Mouse (Mus musculus) MEL (cell line): ENCODE data around the gene Mob3a. TPM values are rescaled to one million over a fixed set of nuclear protein-coding genes. Genes with fewer than 3 reads are reported as not detected.

Experiments
- DNase-seq: peaks from one replicate; pipeline ENCODE4 v3.0.0; 2011; ENCODE audit warnings: low read depth, low spot score
- H3K27ac ChIP-seq: 2 replicates; pipeline ENCODE4 v1.5.1; 2012; ENCODE audit warnings: low read depth, mild to moderate bottlenecking, control low read depth, low read length, moderate library complexity; ENCODE audit not compliant: control insufficient read depth
- H3K27me3 ChIP-seq, 2 experiments: fragments of 150-350 bp in 1 of 2; sonication (generic) in 1 of 2; 2 replicates each; pipeline ENCODE4 v1.6.1; 2012; ENCODE audit warnings: low read length in 2 of 2, mild to moderate bottlenecking in 2 of 2, improper control_type of control experiment in 1 of 2, moderate library complexity in 1 of 2; ENCODE audit not compliant: insufficient read depth in 2 of 2, control insufficient read depth in 1 of 2
- H3K36me3 ChIP-seq, 2 experiments: 2 replicates each; pipeline ENCODE4 v1.6.1; 2012 to 2014; ENCODE audit warnings: low read length in 2 of 2, improper control_type of control experiment in 1 of 2, inconsistent platforms in 1 of 2, mild to moderate bottlenecking in 1 of 2; ENCODE audit not compliant: insufficient read depth in 2 of 2, control insufficient read depth in 1 of 2
- H3K4me1 ChIP-seq, 2 experiments: fragments of 150-350 bp in 1 of 2; sonication (generic) in 1 of 2; 2 replicates each; pipeline ENCODE4 v1.6.1; 2012; ENCODE audit warnings: low read length in 2 of 2, improper control_type of control experiment in 1 of 2, mild to moderate bottlenecking in 1 of 2; ENCODE audit not compliant: insufficient read depth in 2 of 2, control insufficient read depth in 1 of 2
- H3K4me3 ChIP-seq, 2 experiments: fragments of 150-350 bp in 1 of 2; sonication (generic) in 1 of 2; 2 replicates each; pipeline ENCODE4 v1.5.1; 2012; ENCODE audit warnings: low read depth in 2 of 2, low read length in 2 of 2, mild to moderate bottlenecking in 2 of 2, moderate library complexity in 2 of 2, control low read depth in 1 of 2, improper control_type of control experiment in 1 of 2; ENCODE audit not compliant: control insufficient read depth in 1 of 2, insufficient read depth in 1 of 2
- H3K79me2 ChIP-seq: 2 replicates; pipeline ENCODE4 v1.6.1; 2012; ENCODE audit warnings: mild to moderate bottlenecking, low read length, moderate library complexity; ENCODE audit not compliant: control insufficient read depth, poor library complexity, insufficient read depth
- H3K9ac ChIP-seq: 2 replicates; pipeline ENCODE4 v1.6.1; 2012; ENCODE audit warnings: low read depth, mild to moderate bottlenecking, control low read depth, low read length, moderate library complexity; ENCODE audit not compliant: control insufficient read depth, poor library complexity, severe bottlenecking
- H3K9me3 ChIP-seq: fragments of 150-350 bp; sonication (generic); replicated peaks from 2 replicates; pipeline ENCODE4 v1.6.1; 2012; ENCODE audit warnings: mild to moderate bottlenecking, low read length, improper control_type of control experiment, moderate library complexity; ENCODE audit not compliant: insufficient read depth
- BHLHE40 ChIP-seq: IDR thresholded peaks from 2 replicates; pipeline ENCODE4 v1.6.1; 2012; ENCODE audit warnings: low read depth, mild to moderate bottlenecking, inconsistent platforms, low read length, improper control_type of control experiment, borderline replicate concordance
- CHD1 ChIP-seq: IDR thresholded peaks from 2 replicates; pipeline ENCODE4 v1.6.1; 2012; ENCODE audit warnings: low read depth, mild to moderate bottlenecking, inconsistent platforms, low read length, improper control_type of control experiment
- CTCF ChIP-seq, 3 experiments: IDR thresholded peaks in 2 of 3; conservative IDR thresholded peaks in 1 of 3; 2 replicates each; pipeline ENCODE4 v1.5.1; 2011 to 2012; ENCODE audit warnings: low read length in 3 of 3, low read depth in 2 of 3, mild to moderate bottlenecking in 2 of 3, improper control_type of control experiment in 1 of 3, inconsistent platforms in 1 of 3, mixed read lengths in 1 of 3, moderate library complexity in 1 of 3; ENCODE audit not compliant: control insufficient read depth in 1 of 3, insufficient read depth in 1 of 3, poor library complexity in 1 of 3, severe bottlenecking in 1 of 3
- ELF1 ChIP-seq: IDR thresholded peaks from 2 replicates; pipeline ENCODE4 v1.6.1; 2014; ENCODE audit warnings: low read depth, mild to moderate bottlenecking, inconsistent platforms, low read length, improper control_type of control experiment, moderate library complexity
- ETS1 ChIP-seq: IDR thresholded peaks from 2 replicates; pipeline ENCODE4 v1.6.1; 2012; ENCODE audit warnings: low read depth, mild to moderate bottlenecking, inconsistent platforms, low read length, improper control_type of control experiment, moderate library complexity
- GATA1 ChIP-seq: IDR thresholded peaks from 2 replicates; pipeline ENCODE4 v1.6.1; 2011; ENCODE audit warnings: low read depth, low read length, improper control_type of control experiment
- KAT2A ChIP-seq: conservative IDR thresholded peaks from 2 replicates; pipeline ENCODE4 v1.6.1; 2012; ENCODE audit warnings: low read depth, low read length, improper control_type of control experiment, inconsistent platforms
- MAFK ChIP-seq: IDR thresholded peaks from 2 replicates; pipeline ENCODE4 v1.6.1; 2011; ENCODE audit warnings: low read depth, mild to moderate bottlenecking, low read length, improper control_type of control experiment, borderline replicate concordance
- MAX ChIP-seq: IDR thresholded peaks from 2 replicates; pipeline ENCODE4 v1.6.1; 2011; ENCODE audit warnings: low read length, improper control_type of control experiment
- MEF2A ChIP-seq: IDR thresholded peaks from 2 replicates; pipeline ENCODE4 v1.6.1; 2014; ENCODE audit warnings: low read depth, mild to moderate bottlenecking, inconsistent platforms, low read length, improper control_type of control experiment; ENCODE audit not compliant: poor library complexity, insufficient replicate concordance, severe bottlenecking; ENCODE audit errors: extremely low read depth
- MXI1 ChIP-seq: IDR thresholded peaks from 2 replicates; pipeline ENCODE4 v1.6.1; 2011; ENCODE audit warnings: mild to moderate bottlenecking, low read depth, low read length, improper control_type of control experiment
- MYC ChIP-seq: IDR thresholded peaks from 2 replicates; pipeline ENCODE4 v1.6.1; 2011; ENCODE audit warnings: low read depth, mild to moderate bottlenecking, low read length, improper control_type of control experiment, moderate library complexity
- NELFE ChIP-seq: IDR thresholded peaks from 2 replicates; pipeline ENCODE4 v1.6.1; 2011; ENCODE audit warnings: low read depth, low read length, improper control_type of control experiment
- NRF1 ChIP-seq: IDR thresholded peaks from 2 replicates; pipeline ENCODE4 v1.6.1; 2014; ENCODE audit warnings: low read depth, mild to moderate bottlenecking, inconsistent platforms, low read length, improper control_type of control experiment, moderate library complexity; ENCODE audit not compliant: poor library complexity, insufficient read depth, severe bottlenecking
- POLR2A ChIP-seq, 2 experiments: IDR thresholded peaks; 2 replicates each; pipeline ENCODE4 v1.6.1; 2011 to 2012; ENCODE audit warnings: low read length in 2 of 2, mild to moderate bottlenecking in 2 of 2, control low read depth in 1 of 2, improper control_type of control experiment in 1 of 2, low read depth in 1 of 2, moderate library complexity in 1 of 2; ENCODE audit not compliant: control insufficient read depth in 1 of 2, insufficient read depth in 1 of 2, poor library complexity in 1 of 2
- POLR2AphosphoS2 ChIP-seq: IDR thresholded peaks from 2 replicates; pipeline ENCODE4 v1.6.1; 2011; ENCODE audit warnings: low read length, improper control_type of control experiment
- POLR2AphosphoS5 ChIP-seq: IDR thresholded peaks from 2 replicates; pipeline ENCODE4 v1.6.1; 2012; ENCODE audit warnings: low read depth, borderline replicate concordance, mild to moderate bottlenecking, inconsistent platforms, low read length, moderate library complexity, mixed read lengths
- RAD21 ChIP-seq: IDR thresholded peaks from 2 replicates; pipeline ENCODE4 v1.6.1; 2011; ENCODE audit warnings: mild to moderate bottlenecking, low read depth, low read length, improper control_type of control experiment
- RCOR1 ChIP-seq: IDR thresholded peaks from 2 replicates; pipeline ENCODE4 v1.6.1; 2012; ENCODE audit warnings: low read depth, mild to moderate bottlenecking, inconsistent platforms, low read length, improper control_type of control experiment
- SIN3A ChIP-seq: IDR thresholded peaks from 2 replicates; pipeline ENCODE4 v1.6.1; 2012; ENCODE audit warnings: low read length, improper control_type of control experiment, inconsistent platforms
- SMC3 ChIP-seq: IDR thresholded peaks from 2 replicates; pipeline ENCODE4 v1.6.1; 2011; ENCODE audit warnings: low read depth, low read length, improper control_type of control experiment
- TBP ChIP-seq: IDR thresholded peaks from 2 replicates; pipeline ENCODE4 v1.8.0; 2011; ENCODE audit warnings: low read depth, low read length, improper control_type of control experiment
- TCF12 ChIP-seq: IDR thresholded peaks from 2 replicates; pipeline ENCODE4 v1.6.1; 2014; ENCODE audit warnings: low read depth, mild to moderate bottlenecking, inconsistent platforms, low read length, improper control_type of control experiment, moderate library complexity
- USF1 ChIP-seq: IDR thresholded peaks from 2 replicates; pipeline ENCODE4 v1.6.1; 2014; ENCODE audit warnings: low read depth, mild to moderate bottlenecking, inconsistent platforms, low read length, improper control_type of control experiment, moderate library complexity
- USF2 ChIP-seq, 2 experiments: IDR thresholded peaks; 2 replicates each; pipeline ENCODE4 v1.6.1; 2011 to 2012; ENCODE audit warnings: improper control_type of control experiment in 2 of 2, low read length in 2 of 2, borderline replicate concordance in 1 of 2, inconsistent platforms in 1 of 2, low read depth in 1 of 2, mild to moderate bottlenecking in 1 of 2; ENCODE audit not compliant: insufficient read depth in 1 of 2
- ZKSCAN1 ChIP-seq: IDR thresholded peaks from 2 replicates; pipeline ENCODE4 v1.6.1; 2012; ENCODE audit warnings: low read depth, mild to moderate bottlenecking, inconsistent platforms, low read length, improper control_type of control experiment, moderate library complexity
- ZMIZ1 ChIP-seq: IDR thresholded peaks from 2 replicates; pipeline ENCODE4 v1.6.1; 2012; ENCODE audit warnings: low read depth, mild to moderate bottlenecking, inconsistent platforms, low read length, improper control_type of control experiment, moderate library complexity
- ZNF384 ChIP-seq: IDR thresholded peaks from 2 replicates; pipeline ENCODE4 v1.6.1; 2012; ENCODE audit warnings: low read depth, mild to moderate bottlenecking, inconsistent platforms, low read length, improper control_type of control experiment
- polyA plus RNA-seq, 2 experiments: library from polyadenylated mRNA; stranded (reverse) in 1 of 2; unstranded in 1 of 2; fragments of >175 nt in 1 of 2; fragments of >200 nt in 1 of 2; gene quantifications; 2 replicates each; pipeline versions ENCODE4 v1.2.1 to v1.2.4; 2012; ENCODE audit warnings: low replicate concordance in 2 of 2, low read depth in 1 of 2; ENCODE audit not compliant: insufficient read length in 2 of 2, insufficient read depth in 1 of 2, missing spikeins in 1 of 2
- total RNA-seq: library from RNA; depleted of rRNA; stranded (reverse); fragments of 300-350 nt; gene quantifications from 2 replicates; pipeline ENCODE4 v1.2.3, GENCODE M21; 2012

Gene Mob3a
- total and polyA plus RNA-seq, 3 experiments: 38.3 to 63.4 TPM; not detected in 1

DNA sequence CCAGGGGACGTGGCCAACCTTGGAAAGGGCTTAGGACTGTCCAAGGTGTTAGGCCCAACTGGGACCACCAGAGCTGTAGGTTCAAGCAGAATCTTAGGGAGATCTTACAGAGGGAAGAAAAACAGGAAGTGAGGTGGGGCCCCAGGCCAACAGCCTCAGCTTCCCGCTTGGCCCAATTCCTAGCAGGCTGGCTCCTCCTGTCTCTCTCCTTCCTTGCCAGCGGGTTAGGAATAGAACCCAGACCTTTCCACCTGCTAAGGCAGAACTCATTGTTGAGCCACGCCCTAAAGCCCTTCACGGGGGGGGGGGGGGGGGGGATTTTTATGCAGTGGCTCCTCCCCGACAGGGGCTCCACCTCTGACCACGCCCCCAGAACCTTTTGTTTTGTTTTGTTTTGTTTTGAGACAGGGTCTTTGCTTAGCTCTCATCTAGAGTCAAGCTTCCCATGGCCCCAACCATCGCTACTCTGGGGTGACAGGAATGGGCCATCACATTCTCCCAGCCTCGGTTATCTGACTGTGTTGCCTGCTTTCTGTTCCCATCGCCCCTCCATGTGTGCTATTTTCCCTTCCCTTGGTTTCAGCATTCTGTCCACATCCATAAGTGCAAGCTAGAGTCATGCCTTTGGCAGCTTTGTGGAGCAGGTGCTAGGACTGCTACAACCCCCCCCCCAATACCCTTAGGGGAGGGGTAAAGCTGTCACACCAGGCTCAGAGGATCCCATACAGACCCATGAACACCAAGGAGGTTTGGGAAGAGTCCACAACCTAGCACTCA, 23.0 kb downstream of the Mob3a start:
- H3K4me3 ChIP-seq: peak overlapping the region; percentile 58 to 76
- no peak for TF ChIP-seq POLR2A (IDR thresholded peaks at IDR 0.05; ENCODE audit: control insufficient read depth in 1 of 2, insufficient read depth in 1 of 2, low read depth in 1 of 2, low read length in 2 of 2, poor library complexity in 1 of 2)
- no peak for TF ChIP-seq USF1
- no peak for TF ChIP-seq SMC3
- TF ChIP-seq TCF12: 0 out of 2 replicates have a peak, but pooled peaks have one; percentile 51
- TF ChIP-seq TBP: 0 out of 2 replicates have a peak, but pooled peaks have one; percentile 9
- TF ChIP-seq MYC: no peak
- peak; percentile 37; the same call in 1 of the 2 replicates for TF ChIP-seq RCOR1
- no peak for TF ChIP-seq MEF2A
- TF ChIP-seq MAX: 0 out of 2 replicates have a peak, but pooled peaks have one; percentile 25
- peak; percentile 58; the same call in 1 of the 2 replicates for TF ChIP-seq ELF1
- peak; percentile 22; the same call in 1 of the 2 replicates for TF ChIP-seq MXI1
- TF ChIP-seq NELFE: no peak; the same call in 1 of the 2 replicates
- TF ChIP-seq CHD1: no peak
- TF ChIP-seq, all 39 proteins: peak for 6
- Histone ChIP-seq H3K9ac (peak overlapping the region; percentile 53), H3K79me2 (peaks cover 31% of the 10 kb centered on the region), H3K27ac (peak overlapping the region; percentile 96), H3K27me3 (no peaks in the 10 kb centered on the region), H3K4me1 (peaks cover 9 to 30% of the 10 kb centered on the region in 2 experiments), H3K9me3 (no peaks in the 10 kb centered on the region), H3K36me3 (peaks cover 0 to 20% of the 10 kb centered on the region in 2 experiments; a peak in 2 of 4 replicates)
- DNase-seq: peak; percentile 88

DNA sequence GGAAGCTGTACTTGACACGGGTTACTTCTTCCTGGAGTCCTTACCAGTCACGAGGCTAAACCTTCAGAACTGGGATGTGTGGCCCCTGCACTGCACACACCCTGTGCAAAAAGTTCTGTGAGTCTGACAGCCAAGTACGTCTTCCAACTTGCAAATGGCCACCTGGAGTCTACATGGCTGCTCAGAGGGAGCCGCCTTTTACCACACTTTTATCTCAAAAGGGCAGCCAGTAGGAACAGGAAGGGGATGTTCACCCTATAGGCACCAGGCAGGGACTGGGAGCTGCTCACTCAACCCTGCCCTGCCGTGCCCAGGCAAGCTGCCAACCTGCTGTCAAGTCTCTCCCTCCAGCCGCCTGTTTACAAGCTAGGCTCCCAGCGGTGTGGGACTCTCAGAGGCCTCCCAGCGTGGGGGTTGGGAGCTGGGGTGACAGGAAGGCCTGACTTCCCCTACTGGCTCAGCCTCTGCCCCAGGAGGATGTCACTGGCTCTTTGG, 23.8 kb downstream of the Mob3a start, which contains the start of gene Mknk2:
Gene Mknk2 (minus strand): TSS at position 171 of the 495 bp plus-strand sequence.
- DNase-seq: peak; percentile 99
- peaks cover 9 to 31% of the 10 kb centered on the region in 2 experiments for H3K4me1 ChIP-seq
- no peaks in the 10 kb centered on the region for H3K27me3 ChIP-seq
- peaks cover 39% of the 10 kb centered on the region for H3K79me2 ChIP-seq
- peak within 1 kb of the TSS; percentile 96 for H3K27ac ChIP-seq
- H3K4me3 ChIP-seq: peak within 1 kb of the TSS; percentile 67 to 76
- H3K36me3 ChIP-seq: peaks cover 0 to 23% of the 10 kb centered on the region in 2 experiments; a peak in 2 of 4 replicates
- peak within 1 kb of the TSS; percentile 81 for H3K9ac ChIP-seq
- no peaks in the 10 kb centered on the region for H3K9me3 ChIP-seq
- TF ChIP-seq BHLHE40 (peak; percentile 48), ZMIZ1 (peak; percentile 98), SIN3A (peak; percentile 99), KAT2A (no peak; the same call in 1 of the 2 replicates), RCOR1 (peak; percentile 78), GATA1 (peak; percentile 86), NRF1 (peak; percentile 49; the same call in 1 of the 2 replicates), NELFE (peak; percentile 82), CTCF (IDR thresholded peaks at IDR 0.05 in 2 of 3, conservative IDR thresholded peaks at IDR 0.05 in 1 of 3; ENCODE audit: control insufficient read depth in 1 of 3, insufficient read depth in 1 of 3, low read depth in 2 of 3, low read length in 3 of 3, poor library complexity in 1 of 3, severe bottlenecking in 1 of 3) (no peak), USF2 (IDR thresholded peaks at IDR 0.05; ENCODE audit: borderline replicate concordance in 1 of 2, insufficient read depth in 1 of 2, low read depth in 1 of 2, low read length in 2 of 2) (no peak), SMC3 (0 out of 2 replicates have a peak, but pooled peaks have one; percentile 25), POLR2AphosphoS5 (peak; percentile 91), ETS1 (peak; percentile 98), POLR2A (IDR thresholded peaks at IDR 0.05; ENCODE audit: control insufficient read depth in 1 of 2, insufficient read depth in 1 of 2, low read depth in 1 of 2, low read length in 2 of 2, poor library complexity in 1 of 2) (peak; percentile 58 to 90; a peak in 3 of 4 replicates), RAD21 (no peak), ZNF384 (no peak), MAFK (no peak), TCF12 (peak; percentile 96), POLR2AphosphoS2 (peak; percentile 96), ZKSCAN1 (no peak; the same call in 1 of the 2 replicates)
